Mouse (Mus musculus) megakaryocyte progenitor cell, adult 5-6 weeks (primary cell): ENCODE measurements at regions not wholly inside any gene's neighbourhood (a gene's known extent, or its start where the extent isn't known, plus 50 kb on each side); places are given as distances from the start of the nearest gene placed in this dataset.

Experiments
- ATAC-seq: replicated peaks from 2 replicates; pipeline ENCODE4 v1.8.0; 2016; ENCODE audit warnings: mild to moderate bottlenecking, moderate TSS enrichment, inconsistent platforms; ENCODE audit not compliant: poor library complexity

DNA sequence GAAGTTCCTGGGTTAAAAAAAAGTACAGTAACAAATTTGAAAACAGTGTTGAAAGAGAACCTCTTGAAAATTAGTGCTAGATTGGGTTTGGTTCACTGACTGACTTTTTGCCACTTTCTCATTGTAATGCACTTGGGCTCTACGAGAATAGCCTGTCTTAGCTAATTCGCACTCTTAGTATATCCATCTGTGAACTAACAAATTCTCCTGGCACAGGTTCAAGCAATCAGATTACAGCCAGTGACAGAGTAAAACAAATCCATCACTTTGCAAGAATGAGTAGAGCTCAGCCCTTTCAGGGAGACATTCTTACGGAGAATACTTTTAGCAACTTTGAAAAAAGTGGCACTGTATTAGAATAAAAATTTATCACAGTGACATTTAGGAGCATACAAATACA is 331.9 kb upstream of the Robo2 start:
- ATAC-seq, result no peak

GRCm38 (mm10) chr16:74739194-74740135 is 327.8 kb upstream of the Robo2 start:
- ATAC-seq, result no peak

DNA sequence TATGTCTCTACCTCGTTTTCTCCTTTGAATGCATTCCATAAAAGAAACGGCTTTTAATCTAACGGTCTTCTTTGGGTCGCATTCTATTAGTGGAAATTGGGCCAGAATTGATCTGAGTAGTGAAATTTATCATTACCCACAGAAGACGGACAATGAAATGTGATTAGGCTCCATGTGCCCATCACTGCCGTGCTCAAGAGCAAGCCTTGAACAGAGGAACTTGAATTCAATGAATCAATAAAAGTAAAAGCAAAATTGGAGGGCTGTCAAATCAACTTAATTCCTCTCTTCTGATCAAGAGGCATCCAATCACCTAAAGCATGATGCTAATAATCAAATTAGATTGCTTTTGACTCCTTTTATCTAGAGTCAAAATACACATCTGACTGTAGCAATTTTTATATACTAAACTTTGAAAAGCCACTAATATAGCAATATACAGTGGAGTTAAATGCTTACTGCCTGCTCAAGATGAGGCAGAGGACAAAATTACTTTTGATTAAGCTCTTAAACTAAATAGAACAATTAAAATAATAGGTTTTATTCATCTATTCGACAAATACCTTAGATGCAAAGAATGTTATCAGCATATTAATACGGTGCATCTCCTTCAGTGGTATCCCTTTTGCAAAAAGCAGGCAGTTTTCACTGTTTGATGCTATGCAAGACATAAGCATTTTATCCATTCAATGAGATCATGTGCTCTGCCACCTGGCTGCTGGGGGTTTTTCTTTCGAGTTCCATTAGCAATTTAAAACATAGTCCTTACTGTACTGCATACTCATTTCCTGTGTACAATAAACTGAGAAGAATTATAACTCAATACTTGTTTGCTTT is 321.5 kb upstream of the Robo2 start:
- ATAC-seq, result no peak

DNA sequence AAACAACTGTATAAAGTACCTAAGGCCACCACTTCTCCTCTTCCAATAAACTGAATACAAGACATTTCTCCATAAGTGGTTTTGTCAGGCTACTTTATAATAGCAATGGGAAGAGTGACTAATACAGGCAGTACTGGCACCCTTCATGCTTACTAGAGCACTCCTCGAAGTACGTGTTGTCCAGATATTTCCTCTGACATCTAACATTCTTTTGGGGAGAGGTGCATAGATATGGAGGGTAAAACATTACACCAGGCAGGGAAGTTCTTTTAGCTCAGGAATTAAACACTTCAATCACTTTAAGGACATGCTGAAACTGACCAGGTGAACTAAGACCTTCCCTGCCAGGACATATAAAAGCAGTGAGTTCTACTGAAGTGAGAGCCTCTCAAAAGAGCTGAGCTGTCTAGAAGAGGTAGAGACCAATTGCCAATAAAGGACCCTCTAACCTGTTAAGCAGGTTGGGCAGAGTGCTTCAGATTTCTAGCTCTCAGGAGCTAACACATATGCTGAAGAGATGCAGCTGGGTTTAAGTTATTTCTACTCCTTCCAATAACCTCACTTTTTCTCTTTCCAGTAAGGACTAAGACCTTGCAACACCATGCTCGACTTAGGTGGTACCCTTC is 318.7 kb upstream of the Robo2 start:
- ATAC-seq, result no peak

DNA sequence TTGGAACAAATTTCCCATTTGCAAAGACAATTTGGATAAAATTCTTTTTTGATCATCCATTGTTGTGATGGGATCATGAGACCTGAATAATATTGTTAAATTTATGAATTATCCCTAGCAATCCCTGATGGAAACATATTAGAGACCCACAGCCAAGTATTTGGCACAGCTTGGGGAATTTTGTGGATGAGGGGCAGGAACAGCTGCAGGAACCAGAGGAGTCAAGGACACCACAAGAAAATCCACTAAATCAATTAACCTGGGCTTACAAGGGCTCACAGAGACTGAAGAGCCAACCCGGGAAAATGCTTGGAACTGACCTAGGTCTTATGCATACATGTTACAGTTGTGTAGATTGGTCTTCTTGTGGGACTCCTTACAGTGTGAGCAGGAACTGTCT is 311.6 kb upstream of the Robo2 start:
- ATAC-seq, result no peak

DNA sequence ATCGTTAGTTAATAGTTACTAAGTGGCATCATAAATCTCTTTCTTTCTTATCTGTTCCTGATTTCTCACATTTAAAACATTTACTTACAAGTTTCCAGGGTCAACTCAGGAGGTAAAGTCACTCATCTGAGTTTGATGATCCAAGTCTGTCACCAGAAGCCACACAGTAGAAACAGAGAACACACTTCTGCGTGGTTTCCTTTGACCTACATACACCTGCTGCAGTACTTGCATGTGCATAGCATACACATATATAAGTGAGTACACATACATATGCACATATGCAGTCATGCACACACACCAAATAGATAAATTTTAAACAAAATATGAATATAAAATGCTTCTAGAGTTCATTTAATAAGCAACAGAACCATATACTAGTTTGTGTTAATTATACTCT is 306.5 kb upstream of the Robo2 start:
- no peak for ATAC-seq

DNA sequence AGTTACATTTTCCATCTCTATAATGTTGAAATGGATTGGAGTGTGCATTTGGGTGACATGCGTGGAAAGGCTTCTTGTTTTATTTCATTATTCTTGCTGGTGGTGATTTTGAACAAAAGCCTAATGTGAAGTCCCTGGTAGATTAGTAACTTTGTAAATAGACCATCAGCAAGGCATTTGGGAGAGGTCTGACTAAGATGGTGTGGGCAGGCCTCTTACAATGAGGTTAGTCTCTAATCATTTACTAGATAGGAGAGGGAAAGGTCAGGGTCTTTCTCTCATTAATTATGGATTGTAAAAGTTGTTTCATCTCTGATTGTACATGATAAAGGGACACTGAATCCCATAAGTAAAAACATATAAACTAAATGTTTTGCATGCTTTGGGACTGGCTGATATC is 306.0 kb upstream of the Robo2 start:
- no peak for ATAC-seq

DNA sequence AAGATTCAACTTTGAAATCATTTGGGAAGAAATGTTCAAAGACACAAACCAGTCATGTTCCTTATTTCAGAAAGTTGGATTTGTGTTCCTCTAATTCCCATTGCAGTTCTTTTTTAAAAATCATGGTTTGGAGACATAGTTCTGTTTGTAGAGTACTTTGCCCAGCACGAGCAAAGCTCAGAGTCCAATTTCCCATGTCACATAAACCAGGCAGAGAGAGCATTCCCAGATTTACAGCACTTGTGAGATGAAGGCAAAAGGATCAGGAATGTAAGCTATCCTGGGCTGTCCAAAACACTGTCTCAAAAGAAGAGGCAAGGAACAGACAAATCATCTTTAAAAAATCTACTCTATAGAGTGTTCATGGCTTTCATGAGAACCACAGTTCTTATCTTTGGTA is 303.3 kb upstream of the Robo2 start:
- no peak for ATAC-seq

- ATAC-seq, result no peak
These were observed 300.9 kb upstream of the Robo2 start for GRCm38 (mm10) chr16:74712515-74712914.

DNA sequence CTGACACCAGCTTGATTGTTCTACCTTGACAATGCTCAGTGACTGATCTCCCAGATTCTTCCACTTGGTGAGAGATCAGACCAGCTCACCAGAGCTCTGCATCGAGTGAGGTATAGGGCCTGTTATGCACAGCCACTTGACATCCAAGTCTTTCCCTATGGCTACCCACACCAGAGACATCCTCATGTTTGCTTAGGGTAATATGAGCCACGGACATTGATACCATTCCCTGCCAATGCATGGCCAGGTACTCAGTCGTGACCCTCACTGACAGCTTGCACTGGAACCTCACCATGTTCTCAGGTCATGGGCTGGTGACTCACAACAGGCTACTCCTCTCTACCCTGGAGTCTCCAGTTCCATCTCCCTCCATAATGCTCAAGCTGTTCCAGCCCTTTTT is 290.4 kb upstream of the Robo2 start:
- no peak for ATAC-seq

GRCm38 (mm10) chr16:74683371-74683770 is 271.7 kb upstream of the Robo2 start:
- ATAC-seq, result no peak

GRCm38 (mm10) chr16:74675586-74675985 is 264.0 kb upstream of the Robo2 start:
- ATAC-seq, result no peak

DNA sequence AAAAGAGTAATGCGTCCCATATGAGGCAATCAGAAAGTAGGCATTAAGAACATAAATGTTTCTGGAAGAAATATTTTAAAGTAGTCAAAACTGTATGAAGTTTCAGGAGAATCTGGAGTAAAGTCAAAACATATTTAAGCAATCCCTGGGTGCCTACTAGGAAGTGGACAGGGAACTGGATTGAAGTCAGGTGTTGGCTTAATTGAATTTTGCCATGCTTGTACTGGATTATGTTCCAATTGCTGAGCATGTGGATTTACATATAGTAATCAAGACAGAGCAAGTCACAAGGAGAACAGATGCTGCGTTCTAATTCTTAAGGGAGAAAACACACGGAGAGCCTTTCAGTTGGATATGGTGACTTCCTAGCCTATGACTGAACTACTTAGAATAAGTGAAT is 259.8 kb upstream of the Robo2 start:
- ATAC-seq, result no peak

GRCm38 (mm10) chr16:74664337-74664736 is 252.7 kb upstream of the Robo2 start:
- ATAC-seq, result no peak

- ATAC-seq, result no peak
These were observed 239.6 kb upstream of the Robo2 start for GRCm38 (mm10) chr16:74651244-74651643.

- no peak for ATAC-seq
These were observed 237.6 kb upstream of the Robo2 start for GRCm38 (mm10) chr16:74649207-74649606.

DNA sequence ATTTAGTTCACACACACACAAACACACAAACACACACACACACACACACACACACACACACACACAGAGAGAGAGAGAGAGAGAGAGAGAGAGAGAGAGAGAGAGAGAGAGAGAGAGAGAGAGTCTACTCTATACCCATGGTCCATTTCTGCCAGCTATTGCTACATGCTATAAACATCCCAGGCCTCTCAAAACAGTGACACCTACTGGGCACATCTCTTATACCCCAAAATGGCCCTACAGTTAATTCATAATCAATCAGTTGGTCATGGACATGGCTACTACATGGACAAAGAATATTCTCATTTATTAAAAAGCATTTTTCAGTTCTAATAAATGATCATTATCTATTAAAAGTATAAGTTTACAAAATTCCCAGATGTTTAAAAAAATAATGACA is 236.8 kb upstream of the Robo2 start:
- ATAC-seq, result 0 out of 2 replicates have a peak, but pooled peaks have one; percentile 46

- ATAC-seq, result no peak
These were observed 233.2 kb upstream of the Robo2 start for GRCm38 (mm10) chr16:74644750-74645366.

DNA sequence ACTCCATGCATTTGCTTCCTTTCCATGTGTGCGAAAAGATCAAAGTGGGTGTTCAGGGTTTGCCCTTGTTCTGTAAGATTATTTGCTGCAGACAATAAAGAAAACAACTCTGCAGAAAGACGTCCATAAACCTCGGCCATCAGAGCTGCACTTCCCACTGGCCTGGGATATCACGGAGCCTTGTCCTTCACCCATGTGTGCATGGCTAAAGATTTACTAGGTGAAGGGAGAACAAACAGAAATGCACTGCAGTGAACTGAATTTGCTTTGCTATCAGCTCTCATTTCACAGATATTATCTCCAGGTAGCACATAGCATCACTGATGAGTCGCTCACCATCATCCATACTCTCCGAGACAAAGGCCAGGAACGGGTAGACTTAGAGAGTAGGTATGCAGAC is 228.2 kb upstream of the Robo2 start:
- ATAC-seq, result no peak

DNA sequence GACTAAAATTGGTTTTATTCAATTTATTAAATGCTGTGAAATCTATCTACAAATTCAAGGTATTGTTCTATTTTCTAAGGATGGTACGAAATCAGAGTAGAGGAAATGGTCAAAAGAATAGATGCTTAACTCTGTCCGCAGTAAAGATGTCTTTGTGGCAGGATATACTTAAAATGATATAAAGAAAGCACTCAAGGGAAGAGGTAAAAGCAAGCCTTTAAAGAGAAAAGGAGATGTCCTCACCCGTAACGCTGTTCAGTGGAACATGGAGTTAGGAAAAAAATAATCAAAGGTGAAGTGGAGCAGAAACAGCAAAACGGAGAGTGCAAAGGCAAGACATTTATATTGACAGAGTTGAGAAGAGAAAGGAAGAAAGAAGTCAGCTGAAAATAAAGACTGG is 226.0 kb upstream of the Robo2 start:
- ATAC-seq, result no peak

DNA sequence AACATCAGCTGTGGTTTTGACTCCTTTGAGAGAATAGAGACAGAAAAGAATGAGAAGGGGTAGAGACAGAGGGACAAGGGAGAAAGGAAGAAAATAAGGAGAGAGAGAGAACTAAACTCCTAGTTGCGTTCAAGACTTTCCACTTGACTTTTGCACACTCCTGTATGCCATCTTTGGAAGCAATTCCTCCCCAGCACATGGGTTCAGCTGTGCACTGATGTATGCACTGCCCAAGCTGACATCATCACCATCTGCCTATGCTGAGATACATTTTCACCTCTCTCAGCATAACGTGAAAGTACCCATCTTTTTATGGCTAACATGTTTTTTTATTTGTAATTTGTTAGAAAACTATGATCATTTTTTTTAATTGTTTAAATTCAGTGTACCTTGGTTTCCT is 214.2 kb upstream of the Robo2 start:
- ATAC-seq, result no peak
